Mouse (Mus musculus): ENCODE results near the gene Akain1. TPM values are rescaled to one million over a fixed set of nuclear protein-coding genes. Genes with fewer than 3 reads are reported as not detected.
A peak's percentile ranks its signal among the peaks of the same experiment; 100 is the strongest.

Akain1 gene
- polyA plus RNA-seq (2012; rRNA removed) = 0.19 and 0.33 TPM in 2 replicates

DNA sequence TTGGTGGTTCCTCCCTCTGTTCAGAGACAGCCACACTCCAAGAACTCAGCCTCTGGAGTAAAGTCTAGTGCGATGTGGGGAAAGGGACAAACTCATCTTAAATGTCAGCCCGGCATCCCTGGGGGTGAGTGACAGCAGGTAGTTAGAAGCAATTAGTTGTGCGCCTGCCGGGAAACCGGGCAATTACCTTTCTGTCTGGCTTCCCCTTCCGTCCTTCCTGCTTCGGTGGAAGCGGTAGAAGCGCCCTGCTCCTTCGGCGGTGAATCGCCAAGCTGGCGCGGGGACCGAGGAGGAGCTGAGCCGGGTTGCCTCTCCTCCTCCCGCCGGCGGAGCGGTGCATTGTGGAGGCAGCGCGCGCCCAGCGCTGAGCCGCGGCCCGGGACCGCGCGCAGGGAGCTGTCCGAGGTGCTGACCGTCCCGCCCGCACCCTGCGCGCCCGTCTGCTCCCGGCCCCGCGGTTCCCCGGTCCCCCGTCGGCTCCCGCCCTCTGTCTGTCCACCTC is at the start of gene Akain1:
Gene Akain1 (plus strand): TSS at position 337 of the 502 bp plus-strand sequence.
- no peak for TF ChIP-seq POLR2A (IDR thresholded peaks at IDR 0.05; ENCODE audit: borderline replicate concordance, extremely low read depth, insufficient read depth, insufficient read length, poor library complexity, severe bottlenecking)
- no peak for TF ChIP-seq CTCF (IDR thresholded peaks at IDR 0.05; ENCODE audit: borderline replicate concordance, extremely low read depth, insufficient read depth, insufficient read length)

DNA sequence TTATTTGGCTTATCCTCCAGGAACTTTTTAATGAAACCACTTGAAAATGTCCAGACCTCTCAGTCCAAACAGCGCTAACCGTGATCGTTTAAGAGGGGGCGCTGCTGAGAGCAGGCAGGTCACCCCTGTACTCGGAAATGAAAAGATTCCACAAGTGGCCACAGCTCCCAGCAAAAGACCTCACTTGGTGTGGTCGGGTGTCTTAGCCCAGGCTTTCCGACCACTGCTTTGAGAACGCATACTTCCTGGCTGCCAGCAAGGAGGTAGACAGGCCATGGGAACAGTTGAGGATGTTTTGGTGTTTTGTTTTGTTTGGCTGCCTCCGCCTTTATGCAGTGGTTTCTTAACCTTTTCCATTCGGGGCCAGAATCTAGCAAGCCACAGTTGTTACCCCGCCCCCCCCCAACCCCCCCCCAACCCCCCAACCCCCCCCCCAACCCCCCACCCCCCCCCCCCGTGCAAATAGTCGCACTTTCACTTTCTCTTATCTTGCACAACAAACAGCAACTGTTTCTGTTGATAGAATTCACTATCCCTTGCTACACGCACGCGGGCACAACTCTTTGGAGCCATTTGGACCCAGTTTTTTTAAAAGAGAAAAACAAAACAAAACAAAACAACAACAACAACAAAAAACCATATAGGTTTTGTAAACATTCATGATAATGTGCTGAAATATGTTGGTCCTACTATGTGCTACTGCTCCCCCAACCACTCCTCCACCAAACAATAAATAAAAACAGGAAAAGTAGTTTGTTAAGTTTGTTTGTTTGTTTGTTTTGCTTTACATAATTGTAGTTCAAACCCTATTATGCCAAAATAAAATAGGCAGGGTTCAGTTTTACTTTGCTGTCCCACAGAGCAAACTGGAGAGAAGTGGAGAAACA is 42.7 kb upstream of the Akain1 start:
- no peak for TF ChIP-seq POLR2A (IDR thresholded peaks at IDR 0.05; ENCODE audit: borderline replicate concordance, extremely low read depth, insufficient read depth, insufficient read length, poor library complexity, severe bottlenecking)
- no peak for TF ChIP-seq CTCF (IDR thresholded peaks at IDR 0.05; ENCODE audit: borderline replicate concordance, extremely low read depth, insufficient read depth, insufficient read length)
- DNase-seq (ENCODE audit: low read depth) = no peak

More for the DNA sequence above, at the start of gene Akain1:
- DNase-seq (ENCODE audit: low read depth) = peak; percentile 78

DNA sequence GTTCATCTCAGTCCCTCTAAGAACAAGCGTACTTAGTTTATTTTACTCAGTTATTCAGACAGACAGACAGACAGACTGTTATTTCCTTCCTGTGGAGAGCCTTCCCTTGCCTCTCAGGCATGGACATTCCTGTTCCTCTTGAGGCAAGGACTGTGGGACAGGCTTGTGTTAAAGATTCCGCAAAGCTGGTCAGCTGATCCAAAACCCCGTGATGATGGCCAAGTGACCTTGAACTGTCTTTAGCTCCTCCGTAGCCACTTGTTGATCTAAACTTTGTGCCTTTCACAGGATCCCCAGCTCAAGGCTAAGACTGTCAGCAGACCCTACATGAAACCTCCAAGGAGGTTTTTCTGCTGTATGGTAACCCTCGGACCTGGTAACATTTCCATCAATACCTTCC is 42.0 kb upstream of the Akain1 start:
- TF ChIP-seq POLR2A (IDR thresholded peaks at IDR 0.05; ENCODE audit: borderline replicate concordance, extremely low read depth, insufficient read depth, insufficient read length, poor library complexity, severe bottlenecking) (no peak), CTCF (IDR thresholded peaks at IDR 0.05; ENCODE audit: borderline replicate concordance, extremely low read depth, insufficient read depth, insufficient read length) (no peak)
- no peak for DNase-seq (ENCODE audit: low read depth)

DNA sequence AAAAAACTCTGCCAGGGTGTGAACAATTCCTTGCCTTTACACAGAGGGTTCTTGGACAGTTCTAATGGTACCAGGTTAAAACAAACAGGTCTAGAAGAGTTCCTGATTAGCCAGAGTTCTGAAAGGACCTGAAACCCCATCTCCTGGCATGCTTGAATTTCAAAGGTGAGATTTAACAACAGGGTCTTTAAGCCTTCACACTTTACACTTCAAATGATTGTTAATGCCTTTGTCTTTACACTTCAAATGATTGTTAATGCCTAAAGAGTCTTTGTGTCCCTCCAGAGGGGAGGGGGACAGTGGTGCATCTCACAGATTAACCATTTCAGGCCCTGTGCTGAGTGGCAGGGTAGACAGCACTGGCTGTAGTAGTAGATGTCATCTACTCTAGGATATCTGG is 41.0 kb upstream of the Akain1 start:
- no peak for DNase-seq (ENCODE audit: low read depth)
- TF ChIP-seq CTCF (IDR thresholded peaks at IDR 0.05; ENCODE audit: borderline replicate concordance, extremely low read depth, insufficient read depth, insufficient read length) (no peak), POLR2A (IDR thresholded peaks at IDR 0.05; ENCODE audit: borderline replicate concordance, extremely low read depth, insufficient read depth, insufficient read length, poor library complexity, severe bottlenecking) (no peak)

- no peak for TF ChIP-seq POLR2A (IDR thresholded peaks at IDR 0.05; ENCODE audit: borderline replicate concordance, extremely low read depth, insufficient read depth, insufficient read length, poor library complexity, severe bottlenecking)
- TF ChIP-seq CTCF (IDR thresholded peaks at IDR 0.05; ENCODE audit: borderline replicate concordance, extremely low read depth, insufficient read depth, insufficient read length) = no peak
- no peak for DNase-seq (ENCODE audit: low read depth)
These were observed 38.0 kb upstream of the Akain1 start for GRCm38 (mm10) chr17:69401146-69401545.

- no peak for DNase-seq (ENCODE audit: low read depth)
- TF ChIP-seq CTCF (IDR thresholded peaks at IDR 0.05; ENCODE audit: borderline replicate concordance, extremely low read depth, insufficient read depth, insufficient read length) (no peak), POLR2A (IDR thresholded peaks at IDR 0.05; ENCODE audit: borderline replicate concordance, extremely low read depth, insufficient read depth, insufficient read length, poor library complexity, severe bottlenecking) (no peak)
These were observed 23.0 kb upstream of the Akain1 start for GRCm38 (mm10) chr17:69416163-69416562.

DNA sequence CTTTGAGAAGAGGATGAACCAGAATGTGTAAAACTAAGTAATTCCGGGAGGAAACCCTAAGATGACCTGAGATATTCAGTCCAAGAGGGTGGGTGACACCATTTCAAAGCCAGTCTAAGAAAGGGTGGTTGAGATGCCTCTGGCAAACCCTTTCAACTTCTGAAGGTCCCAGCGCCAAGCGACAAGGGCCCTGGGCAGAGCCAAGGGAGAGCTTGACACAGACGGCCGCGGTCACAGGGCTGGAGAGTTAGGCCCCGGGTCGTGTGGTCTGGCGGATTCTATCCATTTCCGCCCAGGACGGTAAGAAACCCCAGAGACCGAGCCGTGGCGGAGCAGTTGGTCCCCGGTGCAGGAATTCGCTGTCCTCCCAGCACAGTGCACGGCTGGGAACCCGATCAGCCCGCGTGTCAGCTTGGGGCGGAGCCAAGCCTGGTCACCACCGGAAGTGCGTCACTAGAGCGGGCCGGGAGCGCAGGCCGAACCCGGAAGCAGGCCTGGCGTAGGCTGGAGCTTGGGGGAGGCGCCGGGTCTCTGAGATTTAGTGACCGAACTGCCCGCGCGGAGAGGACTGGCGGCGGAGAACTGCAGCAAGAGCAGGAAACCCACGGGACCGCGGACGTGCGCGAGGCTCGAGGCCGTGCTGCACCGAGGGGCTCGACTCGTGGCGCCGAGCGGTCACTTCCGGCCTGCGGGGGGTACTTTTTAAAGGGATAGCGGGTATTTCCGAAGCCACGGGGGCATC is 22.0 kb upstream of the Akain1 start:
- TF ChIP-seq CTCF (IDR thresholded peaks at IDR 0.05; ENCODE audit: borderline replicate concordance, extremely low read depth, insufficient read depth, insufficient read length) = no peak
- TF ChIP-seq POLR2A (IDR thresholded peaks at IDR 0.05; ENCODE audit: borderline replicate concordance, extremely low read depth, insufficient read depth, insufficient read length, poor library complexity, severe bottlenecking) = peak; percentile 54; the same call in 1 of the 2 replicates

GRCm38 (mm10) chr17:69417724-69418373 is 21.3 kb upstream of the Akain1 start:
- no peak for DNase-seq (ENCODE audit: low read depth)
- no peak for TF ChIP-seq POLR2A (IDR thresholded peaks at IDR 0.05; ENCODE audit: borderline replicate concordance, extremely low read depth, insufficient read depth, insufficient read length, poor library complexity, severe bottlenecking)
- TF ChIP-seq CTCF (IDR thresholded peaks at IDR 0.05; ENCODE audit: borderline replicate concordance, extremely low read depth, insufficient read depth, insufficient read length) = no peak

More for the DNA sequence above, 22.0 kb upstream of the Akain1 start:
- DNase-seq (ENCODE audit: low read depth) = peak; percentile 96

DNA sequence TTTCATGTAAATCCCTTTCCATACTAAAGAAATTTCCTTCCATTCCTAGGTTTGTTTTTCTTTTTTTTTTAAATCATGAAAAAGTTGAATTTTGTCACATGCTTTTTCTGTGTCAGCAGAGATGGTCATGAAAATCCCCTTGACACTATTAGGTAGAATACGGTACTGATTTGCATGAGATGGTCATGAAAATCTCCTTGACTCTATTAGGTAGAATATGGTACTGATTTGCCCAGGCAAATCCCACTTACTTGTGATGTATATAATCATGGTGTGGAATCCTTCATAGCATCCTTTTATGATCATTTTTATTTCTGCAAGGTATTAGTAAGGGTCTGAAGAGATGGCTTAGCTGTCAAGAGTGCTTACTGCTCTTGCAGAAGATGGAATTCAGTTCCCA is 17.5 kb upstream of the Akain1 start:
- peak; percentile 87 for DNase-seq (ENCODE audit: low read depth)
- TF ChIP-seq CTCF (IDR thresholded peaks at IDR 0.05; ENCODE audit: borderline replicate concordance, extremely low read depth, insufficient read depth, insufficient read length) (no peak), POLR2A (IDR thresholded peaks at IDR 0.05; ENCODE audit: borderline replicate concordance, extremely low read depth, insufficient read depth, insufficient read length, poor library complexity, severe bottlenecking) (no peak)

DNA sequence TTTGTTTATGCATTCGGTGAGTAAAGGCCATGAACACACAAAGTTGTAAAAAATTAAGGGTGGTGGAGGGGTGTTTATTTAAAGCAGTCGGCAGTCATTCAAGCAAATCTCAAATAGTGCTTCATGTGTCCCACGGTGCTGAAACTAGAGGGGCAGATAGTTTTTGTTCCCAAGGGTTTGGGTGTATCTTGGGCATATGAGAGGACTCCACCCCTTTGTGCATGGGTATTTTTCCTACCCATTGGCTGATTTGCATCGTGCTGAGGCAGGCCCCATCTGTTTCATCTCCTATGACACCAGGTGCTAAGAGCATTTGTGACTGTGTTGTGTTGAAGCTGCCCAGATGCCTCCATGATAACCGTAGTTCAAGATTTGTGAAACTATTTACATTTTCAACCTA is 1.3 kb upstream of the Akain1 start:
- TF ChIP-seq POLR2A (IDR thresholded peaks at IDR 0.05; ENCODE audit: borderline replicate concordance, extremely low read depth, insufficient read depth, insufficient read length, poor library complexity, severe bottlenecking) (no peak), CTCF (IDR thresholded peaks at IDR 0.05; ENCODE audit: borderline replicate concordance, extremely low read depth, insufficient read depth, insufficient read length) (no peak)
- no peak for DNase-seq (ENCODE audit: low read depth)

DNA sequence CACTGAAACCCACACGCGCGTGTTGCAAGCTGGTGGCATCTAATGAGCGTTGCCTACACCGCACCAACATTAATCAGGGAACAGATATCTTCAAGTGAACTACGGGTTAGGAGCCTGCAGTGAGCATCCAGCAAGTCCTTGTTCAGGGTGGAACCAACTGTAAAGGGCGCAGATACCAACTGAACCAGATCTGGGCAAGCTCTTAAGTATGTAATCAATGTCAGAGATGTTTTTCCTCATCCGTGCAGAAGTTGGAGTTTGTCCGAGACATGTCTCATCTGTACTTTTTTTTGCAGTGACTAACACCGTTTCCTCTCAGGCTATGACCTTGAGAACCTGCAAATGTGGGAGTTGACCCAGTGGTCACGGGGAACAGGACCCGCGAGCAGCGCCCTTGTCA is 640 bp upstream of the Akain1 start:
- DNase-seq (ENCODE audit: low read depth) = no peak
- TF ChIP-seq CTCF (IDR thresholded peaks at IDR 0.05; ENCODE audit: borderline replicate concordance, extremely low read depth, insufficient read depth, insufficient read length) (no peak), POLR2A (IDR thresholded peaks at IDR 0.05; ENCODE audit: borderline replicate concordance, extremely low read depth, insufficient read depth, insufficient read length, poor library complexity, severe bottlenecking) (no peak)
